Mouse (Mus musculus) natural killer cell, adult 2 months (primary cell): Measurements from ENCODE around the gene Btbd7.

Experiments used
- DNase-seq, 2 experiments: peaks; one replicate each; pipeline ENCODE4 v3.0.0; 2022; ENCODE audit warnings: low spot score in 2 of 2

Gene Btbd7

DNA sequence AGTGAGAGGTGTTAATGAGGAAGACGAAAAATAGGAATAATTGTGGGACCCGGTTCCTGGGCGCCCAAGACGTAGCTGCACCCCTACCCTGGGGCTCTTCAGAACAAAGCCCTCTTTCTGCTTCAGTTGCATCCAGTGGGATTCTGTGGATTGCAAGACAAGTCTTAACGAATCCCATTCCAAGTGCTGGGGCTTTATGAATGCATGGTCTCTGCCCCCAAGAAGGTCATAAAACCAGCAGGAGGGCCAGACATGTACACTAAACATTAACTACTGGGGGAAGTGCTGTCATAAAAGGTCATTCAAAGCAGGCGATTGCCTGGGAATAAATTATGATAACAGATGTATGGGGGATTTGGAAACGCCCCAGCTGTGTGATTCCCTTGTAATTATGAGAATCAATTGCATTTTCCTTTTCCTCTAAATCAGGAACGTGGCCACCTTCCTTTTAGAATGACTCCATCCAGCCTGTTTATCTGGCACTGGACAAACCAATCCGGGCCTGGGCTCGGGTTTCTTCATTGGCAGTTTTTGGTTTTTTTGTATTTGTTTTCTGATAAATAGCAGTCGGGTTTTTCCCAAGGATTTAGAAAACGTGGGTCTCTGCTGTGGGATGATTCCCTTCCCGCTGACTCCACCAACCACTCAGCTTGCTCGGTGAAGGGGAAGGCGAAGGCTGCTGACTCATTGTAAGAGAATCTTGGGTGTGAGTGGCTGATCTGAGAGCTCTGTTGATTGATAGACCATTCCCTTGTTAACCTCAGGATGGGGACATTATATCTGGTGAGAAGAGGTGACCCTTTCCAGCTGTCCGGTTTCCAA, 147.3 kb downstream of the Btbd7 start:
- no peak for DNase-seq
